14 mouse cellular contexts compared by ENCODE assay signal in genomic region chr10:37423047-37423446, GRCm38 (mm10).
"Had no signal": no experiment of that assay in that cellular context is flagged by ENCODE, and none has a peak within 500 bp of the region (broad histone marks: within the 10 kb centered on the region; RNA-seq: fewer than 3 reads in every experiment).

No protein-coding gene starts in this region.

- DNase-seq: kidney, adult 18-20 months; lung, adult 18-20 months; lung, postnatal 14 days; midbrain, embryonic 14.5 days; retina, postnatal 1 day; right cerebral cortex, postnatal 4 days; spleen, adult 18-20 months; thymus, adult 18-20 months; thymus, postnatal 14 days had no signal

- H3K4me3 ChIP-seq: layer of hippocampus, adult 2 months; midbrain, embryonic 10.5 days; neural tube, embryonic 12.5 days had no signal

- H3K4me2 ChIP-seq: hindbrain, embryonic 14.5 days; neural tube, embryonic 12.5 days had no signal

- H3K9ac ChIP-seq: hindbrain, embryonic 14.5 days; liver, embryonic 14.5 days; neural tube, embryonic 12.5 days had no signal

- H3K27me3 ChIP-seq: neural tube, embryonic 12.5 days had no signal

- H3K27ac ChIP-seq: hindbrain, embryonic 14.5 days; layer of hippocampus, adult 2 months; liver, embryonic 14.5 days; midbrain, embryonic 10.5 days; neural tube, embryonic 12.5 days had no signal

- H3K4me1 ChIP-seq: neural tube, embryonic 12.5 days had no signal

- H3K36me3 ChIP-seq: midbrain, embryonic 10.5 days; neural tube, embryonic 12.5 days had no signal

- H3K9me3 ChIP-seq: midbrain, embryonic 10.5 days; neural tube, embryonic 12.5 days had no signal
